Mouse (Mus musculus): Measurements from ENCODE around the gene Elmo1.

DNA sequence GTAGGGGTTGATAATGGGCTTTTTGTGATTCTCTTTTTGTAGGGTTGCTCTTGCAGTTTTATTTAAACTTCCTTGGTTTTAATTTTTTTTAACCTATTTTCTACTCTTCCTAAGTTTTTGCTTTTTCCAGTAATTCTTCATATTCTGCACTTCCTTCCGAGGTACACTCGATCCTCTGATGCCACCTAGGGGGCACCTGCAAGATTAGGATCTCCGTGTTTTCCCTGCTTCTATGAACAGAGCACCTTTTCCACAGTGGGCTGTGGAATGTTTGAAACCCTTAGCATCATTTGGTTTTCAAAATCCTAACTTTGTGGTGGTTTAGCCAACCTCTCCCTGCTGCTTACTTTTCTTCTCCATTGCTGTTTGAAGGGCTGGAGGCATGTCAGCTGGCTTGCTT lies 181.4 kb downstream of the Elmo1 start:
- TF ChIP-seq CTCF (IDR thresholded peaks at IDR 0.05; ENCODE audit: insufficient read depth, low read depth, low read length) (no peak), POLR2A (IDR thresholded peaks at IDR 0.05; ENCODE audit: insufficient read depth, low read depth, low read length) (no peak)

Data from olfactory bulb, adult 2 months (tissue).